Mouse (Mus musculus): ENCODE data around the gene Olfr1043.
"Not testable (repeated sequence)": the region's sequence is repeated elsewhere in the genome, so short reads cannot be mapped to it uniquely, and the experiment has no call there.

Olfr1043 gene

GRCm38 (mm10) chr2:86167422-86167821 is at the start of gene Olfr1043:
Olfr1043 (minus strand) TSS chr2:86167522.
- DNase-seq (ENCODE audit: low read depth) = no peak

DNA sequence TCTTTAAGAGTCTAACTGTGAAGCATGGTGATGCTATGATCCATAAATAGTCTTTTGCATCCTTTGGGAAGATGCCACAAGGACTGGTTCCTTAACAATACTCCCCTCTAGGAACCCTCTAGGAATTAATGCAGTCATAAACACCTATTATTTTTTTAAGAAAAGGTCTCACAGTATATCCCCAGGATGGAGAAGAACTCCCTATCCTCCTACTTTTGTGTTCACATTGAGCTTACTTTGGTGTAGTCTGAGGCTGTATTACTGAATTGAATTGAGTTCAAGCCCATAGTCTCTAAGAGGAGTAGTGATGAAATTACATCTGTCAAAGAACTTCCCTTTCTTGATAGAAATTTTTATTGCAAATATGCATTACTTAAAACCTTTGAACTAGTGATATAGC is 35.6 kb upstream of the Olfr1043 start, which contains the start of gene Olfr1045:
Olfr1045 (minus strand) TSS at position 101 of the 400 bp plus-strand sequence.
- no peak for DNase-seq (ENCODE audit: low read depth)

GRCm38 (mm10) chr2:86195863-86196262 is 28.5 kb upstream of the Olfr1043 start:
- no peak for DNase-seq (ENCODE audit: low read depth)

- no peak for DNase-seq (ENCODE audit: low read depth)
These were observed 18.3 kb upstream of the Olfr1043 start, which contains the start of gene Olfr52 for GRCm38 (mm10) chr2:86185583-86185982. Olfr52 (minus strand) TSS chr2:86185683.

DNA sequence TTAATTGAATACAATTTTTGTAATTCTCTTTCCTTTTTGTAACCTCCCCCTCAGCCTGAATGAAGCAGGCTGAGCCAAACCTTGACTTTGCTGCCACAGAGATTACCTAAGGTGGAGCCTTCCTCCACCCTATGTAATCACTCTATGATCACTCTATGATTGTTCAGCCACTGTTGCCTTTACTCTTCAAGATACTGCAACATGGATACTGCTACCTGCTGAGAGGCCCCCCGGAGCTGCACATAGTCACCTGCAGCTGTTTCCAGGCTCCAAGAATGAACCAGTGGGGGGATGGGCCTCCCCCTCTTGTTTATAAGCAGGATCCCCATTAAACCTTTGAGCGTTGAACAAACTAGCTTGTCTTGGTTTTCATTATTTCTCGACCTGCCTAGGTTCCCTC is 12.6 kb upstream of the Olfr1043 start:
- DNase-seq (ENCODE audit: low read depth) = no peak

DNA sequence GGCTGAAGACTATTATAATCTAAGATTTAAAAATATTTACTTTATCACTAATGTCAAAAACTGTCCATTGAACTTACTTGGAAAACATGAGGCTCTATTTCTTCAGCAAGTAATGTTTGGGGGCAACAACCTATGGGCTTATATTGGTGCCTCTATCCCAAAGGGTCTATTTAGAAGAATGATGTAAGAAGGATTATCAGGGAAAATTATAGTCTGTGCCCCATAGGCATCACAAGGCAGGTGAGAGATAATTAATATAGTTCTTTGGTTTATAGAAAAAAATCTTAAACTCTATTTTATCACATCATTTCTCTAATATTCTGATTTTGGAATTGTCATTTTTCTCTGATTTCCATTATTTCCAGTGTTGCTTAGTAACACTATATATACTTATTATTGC is 10.4 kb upstream of the Olfr1043 start, which contains the start of gene Olfr1044:
Olfr1044 (minus strand) TSS at position 101 of the 400 bp plus-strand sequence.
- DNase-seq (ENCODE audit: low read depth) = no peak

DNA sequence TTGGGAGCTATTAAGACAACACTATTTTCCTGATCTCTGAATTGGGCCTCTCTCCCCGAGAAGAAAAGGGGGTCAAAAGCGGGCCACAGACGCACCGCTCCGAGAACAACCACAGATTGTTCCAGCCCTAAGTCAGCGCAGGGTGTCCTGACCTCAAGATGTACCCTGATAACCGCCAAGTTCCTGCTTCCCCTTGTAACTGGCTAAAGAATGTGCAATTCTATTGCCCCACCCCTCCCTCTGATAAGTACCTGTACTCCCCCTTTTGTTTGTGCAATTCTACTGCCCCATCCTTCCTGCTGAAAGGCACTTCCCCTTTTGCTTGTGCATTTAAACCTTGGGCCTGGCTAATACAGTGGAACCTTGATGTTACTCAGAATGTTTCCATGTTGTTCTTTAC is 8.1 kb upstream of the Olfr1043 start:
- DNase-seq (ENCODE audit: low read depth) = not testable (repeated sequence)

GRCm38 (mm10) chr2:86161738-86162137 is 5.6 kb downstream of the Olfr1043 start, which contains the start of gene Olfr1042:
Olfr1042 (minus strand) TSS chr2:86161838.
- DNase-seq (ENCODE audit: low read depth) = no peak

DNA sequence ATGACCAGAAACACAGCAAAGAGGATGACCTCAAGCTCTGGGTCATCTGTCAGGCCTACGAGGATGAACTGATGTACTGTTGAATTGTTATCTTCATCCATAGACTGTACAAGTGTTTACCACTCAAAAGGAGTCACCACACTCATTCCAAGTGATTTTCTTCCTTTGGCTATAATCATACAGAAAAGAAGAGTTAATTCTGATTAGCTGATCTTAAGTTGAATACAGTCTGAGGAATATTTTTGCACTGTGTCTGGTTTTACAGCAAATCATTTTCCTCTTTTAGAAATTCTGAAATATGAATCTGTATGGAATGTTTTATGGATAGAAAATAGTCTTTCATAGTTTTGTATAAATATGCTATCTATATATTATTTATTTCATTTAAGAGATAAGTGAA is 20.7 kb downstream of the Olfr1043 start, which contains the start of gene Olfr1040:
Olfr1040 (minus strand) TSS at position 101 of the 400 bp plus-strand sequence.
- no peak for DNase-seq (ENCODE audit: low read depth)

DNA sequence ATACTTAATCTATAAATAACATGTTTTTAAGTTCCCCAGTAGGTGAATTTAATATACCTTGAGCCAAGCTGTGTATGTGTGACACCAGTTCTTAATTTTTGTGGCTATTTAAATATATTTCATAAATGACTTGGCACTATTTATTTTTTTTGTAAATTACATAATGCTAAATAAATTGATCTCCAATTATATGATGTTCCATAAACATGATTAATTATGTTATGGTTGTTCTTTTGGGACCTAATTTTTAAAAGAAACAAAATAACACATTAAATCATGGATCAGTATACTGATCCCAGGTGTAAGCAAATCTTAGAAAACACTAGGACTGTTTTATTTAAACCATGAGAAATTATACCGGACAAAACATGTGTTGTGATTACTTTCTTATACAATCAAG is 31.5 kb downstream of the Olfr1043 start, which contains the start of gene Olfr1039:
Olfr1039 (minus strand) TSS at position 101 of the 400 bp plus-strand sequence.
- DNase-seq (ENCODE audit: low read depth) = no peak

Measured in c-Kit-positive CD71-positive TER-119-negative erythroid progenitor cells, embryonic 14.5 days (primary cell).